Mouse (Mus musculus) heart, postnatal 14 days (tissue): ENCODE data around the gene 1700016D06Rik. TPM values are rescaled to one million over a fixed set of nuclear protein-coding genes. Genes with fewer than 3 reads are reported as not detected.
A peak's percentile ranks its signal among the peaks of the same experiment; 100 is the strongest.

Experiments
- DNase-seq, 2 experiments: peaks; one replicate each; pipeline ENCODE4 v3.0.0; 2021 to 2022
- intact Hi-C: fragments of 180-260 bp; cut with DNase I; formaldehyde crosslinking; loops from one replicate; pipeline ENCODE4 v1.15.1; 2025
- long read RNA-seq, 2 experiments: library from polyadenylated mRNA; stranded (forward); transcript quantifications; one replicate each; pipeline ENCODE4 v2.0.0; 2021
- total RNA-seq, 2 experiments: library from RNA; stranded (reverse); gene quantifications; 2 replicates each; pipeline ENCODE4 v1.2.3; 2021

Gene 1700016D06Rik
- total RNA-seq, result not detected
- long read RNA-seq, experiment 1, result 0 reads
- long read RNA-seq, experiment 2, result 0 reads

GRCm38 (mm10) chr8:11701033-11701362, at the start of gene 1700016D06Rik:
Gene 1700016D06Rik (minus strand): TSS chr8:11701063.
- intact Hi-C loops, result loop anchor here (2.0 to 5.0 kb wide), 3 partner anchors 84 to 194 kb away; no protein-coding TSS in a partner anchor

DNA sequence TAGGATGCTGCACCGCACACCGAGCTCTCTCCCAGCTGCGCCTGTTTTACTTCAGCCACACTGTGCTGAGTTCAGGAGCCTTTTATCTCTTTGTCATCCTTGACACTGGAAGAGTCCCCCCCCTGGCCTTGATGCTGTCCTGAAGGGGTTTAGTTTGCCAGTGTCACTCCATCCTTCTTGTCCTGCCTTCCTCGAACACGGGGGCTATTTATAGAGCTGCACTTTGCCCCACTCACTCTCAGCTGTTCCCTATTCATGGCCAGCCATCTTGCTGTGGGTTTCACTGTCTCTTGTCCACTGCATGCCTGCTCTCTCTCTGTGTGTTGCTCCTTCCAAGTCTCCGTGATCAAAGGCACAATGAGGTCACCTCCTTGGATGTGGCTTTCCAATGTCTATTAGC, 48.6 kb upstream of the 1700016D06Rik start:
- DNase-seq, result peak in 1 of 2 experiments; percentile 29
- intact Hi-C loops, result no loop called here

More at GRCm38 (mm10) chr8:11701033-11701362, at the start of gene 1700016D06Rik:
- no peak for DNase-seq

DNA sequence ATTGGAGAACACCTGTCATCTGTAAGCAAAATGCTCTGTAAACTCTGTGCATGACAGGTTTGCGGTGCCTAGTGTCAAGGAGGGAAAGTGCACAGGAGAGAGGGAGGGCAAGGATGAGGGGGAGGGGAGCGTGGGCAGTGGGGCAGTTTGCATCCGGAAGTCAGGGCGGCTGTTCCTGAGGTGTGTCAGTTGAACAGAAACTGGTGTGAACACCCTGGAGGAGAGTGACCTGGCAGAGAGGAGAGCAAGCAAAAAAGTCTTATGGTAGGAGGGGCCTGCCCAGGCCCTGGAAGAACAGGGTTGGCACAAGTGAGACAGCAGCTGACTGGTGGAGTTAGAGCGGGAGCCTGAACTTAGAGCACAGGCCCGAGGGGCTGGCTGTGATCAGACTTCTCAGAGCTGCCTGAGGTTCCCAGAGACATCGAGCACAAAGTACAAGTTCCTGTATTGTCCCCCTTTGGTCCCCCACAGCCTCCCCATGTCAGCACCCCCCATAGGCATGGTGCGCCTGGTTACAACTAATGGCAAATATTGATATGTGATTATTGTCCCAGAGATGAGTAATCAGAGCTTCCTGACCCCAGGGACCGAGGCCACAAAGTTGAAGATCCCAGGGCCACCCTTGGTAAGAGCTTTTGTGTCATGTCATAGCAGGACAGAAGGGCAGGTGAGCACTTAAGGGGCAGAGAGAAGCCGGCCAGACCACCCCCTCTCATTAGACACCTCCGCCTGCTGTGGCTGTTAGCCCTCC, 46.2 kb upstream of the 1700016D06Rik start:
- intact Hi-C loops, result no loop called here
- DNase-seq, result peak in 1 of 2 experiments; percentile 20

DNA sequence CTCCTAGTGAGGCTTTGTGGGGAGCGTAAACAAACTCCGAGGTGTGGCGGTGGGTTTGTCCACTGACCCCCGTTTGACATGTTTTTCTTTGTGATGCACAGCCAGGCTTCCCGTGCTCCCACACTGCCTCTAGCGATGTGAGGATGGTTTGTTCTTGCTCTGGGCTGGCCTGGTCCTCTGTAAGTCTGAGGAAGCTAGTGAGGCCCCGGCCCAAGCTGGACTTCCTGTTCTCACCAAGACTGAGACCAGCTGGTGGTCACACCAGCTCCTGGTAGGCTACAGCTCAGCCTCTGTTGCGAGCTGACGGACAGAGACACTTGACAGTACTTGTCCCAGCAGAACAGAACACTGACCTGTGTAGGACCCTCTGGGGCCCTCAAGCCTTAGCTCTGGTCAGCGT, 42.7 kb upstream of the 1700016D06Rik start:
- intact Hi-C loops, result no loop called here
- DNase-seq, result no peak

- intact Hi-C loops, result no loop called here
- DNase-seq, result no peak
These were observed 40.0 kb upstream of the 1700016D06Rik start for GRCm38 (mm10) chr8:11740857-11741256.

- intact Hi-C loops, result no loop called here
- no peak for DNase-seq
These were observed 38.2 kb upstream of the 1700016D06Rik start for GRCm38 (mm10) chr8:11739082-11739481.

- DNase-seq, result no peak
- intact Hi-C loops, result no loop called here
These were observed 36.2 kb upstream of the 1700016D06Rik start for GRCm38 (mm10) chr8:11737096-11737495.

GRCm38 (mm10) chr8:11735672-11736235, 34.9 kb upstream of the 1700016D06Rik start:
- DNase-seq, result no peak
- intact Hi-C loops, result no loop called here

- intact Hi-C loops, result no loop called here
- DNase-seq, result peak in 1 of 2 experiments; percentile 39
These were observed 29.5 kb upstream of the 1700016D06Rik start for GRCm38 (mm10) chr8:11730271-11730940.

DNA sequence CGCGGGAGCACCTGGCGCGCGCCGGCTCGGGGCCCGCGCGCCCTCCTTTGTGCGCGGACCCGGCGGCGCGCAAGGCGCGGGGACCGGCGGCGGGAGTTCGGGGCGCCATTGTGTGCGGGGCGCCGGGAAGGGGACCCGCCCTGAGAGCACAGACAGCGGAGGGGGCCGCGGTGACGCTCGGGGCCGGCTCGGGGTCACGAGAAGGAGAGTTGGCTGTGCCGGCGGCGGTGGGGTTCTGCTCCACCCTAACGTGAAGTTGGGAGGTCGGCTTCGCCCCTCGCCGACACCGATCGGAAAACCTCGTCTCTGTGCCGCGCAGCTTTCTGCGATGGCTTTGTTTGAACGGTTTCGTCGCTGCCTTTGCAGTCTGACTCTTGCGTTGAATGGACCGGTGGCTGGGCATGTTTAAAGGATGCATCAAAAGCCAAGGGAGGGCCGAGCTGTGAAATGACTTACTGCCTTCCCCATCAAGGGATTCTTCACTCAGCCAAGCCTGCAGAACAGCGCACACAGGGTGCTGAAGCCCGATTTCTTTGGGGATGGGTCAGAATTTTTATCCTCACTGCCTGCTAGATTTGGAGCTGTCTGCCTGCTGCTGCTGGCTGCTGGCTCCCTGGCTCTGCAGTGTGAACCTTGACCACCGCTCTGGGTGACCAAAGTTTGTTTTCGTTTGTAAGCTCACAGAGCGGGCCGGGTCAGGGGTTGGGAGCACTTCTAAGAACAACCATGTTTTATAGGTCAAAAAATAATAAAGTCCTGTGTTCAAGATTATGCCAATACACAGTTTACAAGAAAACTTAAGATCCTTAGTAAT, 27.8 kb upstream of the 1700016D06Rik start:
- intact Hi-C loops, result no loop called here
- DNase-seq, result peak; percentile 25 to 26

- intact Hi-C loops, result no loop called here
- peak; percentile 71 to 79 for DNase-seq
These were observed 27.0 kb upstream of the 1700016D06Rik start, which contains the start of gene Arhgef7 for GRCm38 (mm10) chr8:11727651-11728481. Gene Arhgef7 (plus strand): TSS chr8:11727721.

GRCm38 (mm10) chr8:11727273-11727650, 26.4 kb upstream of the 1700016D06Rik start:
- intact Hi-C loops, result no loop called here
- peak in 1 of 2 experiments; percentile 19 for DNase-seq

- no peak for DNase-seq
- intact Hi-C loops, result no loop called here
These were observed 16.3 kb upstream of the 1700016D06Rik start for GRCm38 (mm10) chr8:11717194-11717593.

GRCm38 (mm10) chr8:11712244-11712643, 11.4 kb upstream of the 1700016D06Rik start:
- intact Hi-C loops, result no loop called here
- DNase-seq, result no peak

- intact Hi-C loops, result no loop called here
These were observed 9.6 kb upstream of the 1700016D06Rik start for GRCm38 (mm10) chr8:11710415-11710814.

DNA sequence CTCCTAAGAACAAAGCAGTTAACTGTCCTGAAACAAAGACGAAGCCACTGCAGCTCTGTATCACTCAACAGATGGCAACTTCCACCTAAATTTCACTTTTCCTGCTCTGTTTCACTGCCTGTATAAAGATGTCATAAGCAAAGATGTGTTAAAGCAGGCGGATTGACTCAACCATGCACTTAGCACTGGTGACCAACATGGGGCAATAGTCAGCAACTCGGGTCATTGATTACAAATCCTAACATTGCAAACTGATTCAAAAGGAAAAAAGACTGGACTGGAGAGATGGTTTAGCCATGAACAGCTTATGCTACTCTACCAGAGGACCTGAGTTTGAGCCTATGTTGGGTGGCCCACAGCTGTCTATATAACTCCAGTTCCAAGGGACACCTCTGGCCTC, 8.7 kb upstream of the 1700016D06Rik start:
- DNase-seq, result no peak
- intact Hi-C loops, result no loop called here

More at GRCm38 (mm10) chr8:11710415-11710814, 9.6 kb upstream of the 1700016D06Rik start:
- no peak for DNase-seq

GRCm38 (mm10) chr8:11708815-11709214, 8.0 kb upstream of the 1700016D06Rik start:
- no peak for DNase-seq
- intact Hi-C loops, result no loop called here

GRCm38 (mm10) chr8:11707701-11708100, 6.8 kb upstream of the 1700016D06Rik start:
- intact Hi-C loops, result no loop called here
- peak in 1 of 2 experiments; percentile 42 for DNase-seq

- intact Hi-C loops, result no loop called here
- DNase-seq, result peak; percentile 51 to 63
These were observed 5.0 kb upstream of the 1700016D06Rik start for GRCm38 (mm10) chr8:11705818-11706217.
